Mouse (Mus musculus) hindbrain, postnatal 0 days (tissue): ENCODE results near the gene Tpm1. TPM values are rescaled to one million over a fixed set of nuclear protein-coding genes. Genes with fewer than 3 reads are reported as not detected.

Source experiments
- ATAC-seq: fragments of 200-750 bp; cut with Nextera tagmentation; 2 replicates; pipeline ENCODE4 v1.8.0; 2017; ENCODE audit warnings: mild to moderate bottlenecking, moderate TSS enrichment, moderate library complexity
- DNase-seq: peaks from one replicate; pipeline ENCODE4 v3.0.0-alpha.2; 2015; ENCODE audit warnings: low spot score
- H3K27ac ChIP-seq: fragments of 300-500 bp; sonication (generic); 2 replicates; pipeline ENCODE4 v1.5.1; 2014; ENCODE audit warnings: mild to moderate bottlenecking
- H3K27me3 ChIP-seq: fragments of 300-500 bp; sonication (generic); 2 replicates; pipeline ENCODE4 v1.6.1; 2014; ENCODE audit warnings: low read length, mixed read lengths; ENCODE audit not compliant: insufficient read depth
- H3K36me3 ChIP-seq: fragments of 300-500 bp; sonication (generic); 2 replicates; pipeline ENCODE4 v1.6.1; 2014; ENCODE audit warnings: low read length, mixed read lengths; ENCODE audit not compliant: insufficient read depth
- H3K4me1 ChIP-seq: fragments of 300-500 bp; sonication (generic); 2 replicates; pipeline ENCODE4 v1.6.1; 2014; ENCODE audit warnings: antibody characterized with exemption, low read length, mixed read lengths; ENCODE audit not compliant: insufficient read depth
- H3K4me2 ChIP-seq: fragments of 300-500 bp; sonication (generic); 2 replicates; pipeline ENCODE4 v1.6.1; 2014; ENCODE audit warnings: low read depth, mild to moderate bottlenecking, low read length, moderate library complexity, mixed read lengths
- H3K4me3 ChIP-seq: fragments of 300-500 bp; sonication (generic); 2 replicates; pipeline ENCODE4 v1.5.1; 2014; ENCODE audit warnings: low read length
- H3K9ac ChIP-seq: fragments of 300-500 bp; sonication (generic); replicated peaks from 2 replicates; pipeline ENCODE4 v1.6.1; 2014; ENCODE audit warnings: mild to moderate bottlenecking, low read length, moderate library complexity, mixed read lengths
- H3K9me3 ChIP-seq: fragments of 300-500 bp; sonication (generic); 2 replicates; pipeline ENCODE4 v1.6.1; 2016; ENCODE audit warnings: low read length, mixed read lengths
- CTCF ChIP-seq: IDR thresholded peaks from 2 replicates; pipeline ENCODE4 v1.5.1; 2016; ENCODE audit warnings: antibody characterized with exemption, control low read depth, low read depth
- WGBS: fragments of 180-500 bp; shearing (Covaris S2); extraction: QIAGEN DNeasy Blood & Tissue Kit; methylation state at CpG from one replicate; pipeline ENCODE4 v1.1.7; 2014; 5-methylcytosine and 5-hydroxymethylcytosine counted together
- polyA plus RNA-seq: library from polyadenylated mRNA; unstranded; fragments of >200 nt; fragmentation: Nextera tagmentation; extraction: Ambion mirVana; gene quantifications from 2 replicates; pipeline ENCODE4 v1.2.1, GENCODE M21; 2015
- total RNA-seq: library from RNA; depleted of rRNA; stranded (reverse); fragments of >200 nt; gene quantifications from 2 replicates; pipeline ENCODE4 v1.2.3, GENCODE M21; 2014

Gene Tpm1
- total and polyA plus RNA-seq, 2 experiments from 2014 or later, result 98.8 to 177 TPM

DNA sequence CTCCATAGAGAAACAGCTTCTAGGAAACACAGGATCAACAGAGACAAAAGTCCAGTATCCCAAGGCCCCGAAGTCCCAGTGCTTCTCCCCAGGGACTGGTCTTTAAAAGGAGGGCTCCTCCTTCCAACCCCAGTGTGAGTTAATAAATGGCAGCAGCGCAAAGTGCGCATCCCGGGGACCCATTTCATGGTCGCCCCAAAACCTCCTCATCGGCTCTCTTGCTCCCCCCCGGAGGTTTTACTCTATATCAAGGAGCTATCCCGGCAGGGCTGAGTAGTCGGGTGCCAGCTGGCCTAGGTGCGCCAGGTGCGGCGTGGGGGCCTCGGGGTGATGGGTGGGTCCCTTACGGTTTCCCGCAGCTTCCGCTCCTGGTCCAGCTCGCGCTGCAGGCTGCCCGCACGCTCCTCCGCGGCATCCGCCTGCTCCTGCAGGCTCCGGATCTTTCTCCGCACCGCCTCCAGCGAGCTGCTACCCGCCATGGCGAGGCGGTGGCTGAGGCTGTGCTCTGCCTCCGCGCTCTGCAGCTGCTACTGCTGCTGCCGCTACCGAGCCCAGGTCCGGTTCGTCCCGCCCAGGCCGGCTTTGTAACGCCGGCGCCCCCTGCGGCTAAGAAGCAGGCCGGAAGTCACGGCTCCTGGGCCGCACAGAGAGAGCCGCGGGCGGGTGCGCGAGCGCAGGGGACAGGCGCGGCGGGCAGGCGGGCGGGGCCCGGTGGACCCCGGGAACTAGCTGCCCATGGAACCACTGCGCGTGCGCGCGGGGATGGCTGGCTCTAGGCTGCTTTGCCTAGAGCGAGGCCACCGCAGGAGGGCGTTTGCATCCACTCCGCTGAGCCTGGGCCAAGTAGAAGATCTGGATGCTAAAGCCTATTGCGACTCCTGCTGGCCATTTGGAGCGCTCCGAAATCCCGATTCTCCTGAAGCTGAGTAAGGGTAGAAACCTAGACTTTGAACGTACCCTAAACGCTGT, 5.7 kb downstream of the Tpm1 start:
- H3K27me3 ChIP-seq, result no peaks in the 10 kb centered on the region
- H3K4me1 ChIP-seq, result peaks cover 49% of the 10 kb centered on the region; the same call in 1 of the 2 replicates
- peak overlapping the region; percentile 76 for H3K4me3 ChIP-seq
- under 1% methylated on average over 73 of the region's 73 CpGs for WGBS
- H3K4me2 ChIP-seq, result peak overlapping the region; percentile 56
- H3K27ac ChIP-seq, result peak overlapping the region; percentile 92
- H3K36me3 ChIP-seq, result no peaks in the 10 kb centered on the region
- ATAC-seq (peak; percentile 97), DNase-seq (peak; percentile 100)
- no peaks in the 10 kb centered on the region for H3K9me3 ChIP-seq
- TF ChIP-seq CTCF, result peak; percentile 94
- H3K9ac ChIP-seq, result peak overlapping the region; percentile 90

DNA sequence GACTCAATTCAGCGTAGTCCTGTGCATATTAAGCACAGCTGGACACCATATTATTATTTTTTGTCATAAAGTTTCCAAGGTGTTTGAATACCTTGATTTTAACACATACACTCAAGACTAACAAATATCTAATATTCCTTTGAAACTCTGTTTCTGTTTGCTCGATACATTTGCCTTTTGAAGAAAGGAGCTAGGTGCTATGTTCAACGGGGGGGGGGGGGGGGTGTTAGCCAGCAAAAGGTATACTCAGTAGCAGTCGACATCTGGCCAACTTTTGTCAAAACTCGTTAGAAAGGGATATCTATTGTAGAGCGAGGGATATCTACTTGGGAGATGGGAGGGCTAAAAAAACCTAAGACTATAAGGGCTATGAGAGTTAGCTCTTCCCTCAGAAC, 6.4 kb downstream of the Tpm1 start:
- H3K4me2 ChIP-seq, result peak overlapping the region; percentile 56
- H3K4me3 ChIP-seq, result peak overlapping the region; percentile 76
- no peak for ATAC-seq
- WGBS, result 17% methylated on average over 6 of the region's 6 CpGs
- no peaks in the 10 kb centered on the region for H3K36me3 ChIP-seq
- H3K9me3 ChIP-seq, result no peaks in the 10 kb centered on the region
- peak overlapping the region; percentile 90; the same call in 1 of the 2 replicates for H3K9ac ChIP-seq
- TF ChIP-seq CTCF, result no peak
- no peaks in the 10 kb centered on the region for H3K27me3 ChIP-seq
- DNase-seq, result no peak
- H3K4me1 ChIP-seq, result peaks cover 44% of the 10 kb centered on the region; the same call in 1 of the 2 replicates
- peak overlapping the region; percentile 92; the same call in 1 of the 2 replicates for H3K27ac ChIP-seq

DNA sequence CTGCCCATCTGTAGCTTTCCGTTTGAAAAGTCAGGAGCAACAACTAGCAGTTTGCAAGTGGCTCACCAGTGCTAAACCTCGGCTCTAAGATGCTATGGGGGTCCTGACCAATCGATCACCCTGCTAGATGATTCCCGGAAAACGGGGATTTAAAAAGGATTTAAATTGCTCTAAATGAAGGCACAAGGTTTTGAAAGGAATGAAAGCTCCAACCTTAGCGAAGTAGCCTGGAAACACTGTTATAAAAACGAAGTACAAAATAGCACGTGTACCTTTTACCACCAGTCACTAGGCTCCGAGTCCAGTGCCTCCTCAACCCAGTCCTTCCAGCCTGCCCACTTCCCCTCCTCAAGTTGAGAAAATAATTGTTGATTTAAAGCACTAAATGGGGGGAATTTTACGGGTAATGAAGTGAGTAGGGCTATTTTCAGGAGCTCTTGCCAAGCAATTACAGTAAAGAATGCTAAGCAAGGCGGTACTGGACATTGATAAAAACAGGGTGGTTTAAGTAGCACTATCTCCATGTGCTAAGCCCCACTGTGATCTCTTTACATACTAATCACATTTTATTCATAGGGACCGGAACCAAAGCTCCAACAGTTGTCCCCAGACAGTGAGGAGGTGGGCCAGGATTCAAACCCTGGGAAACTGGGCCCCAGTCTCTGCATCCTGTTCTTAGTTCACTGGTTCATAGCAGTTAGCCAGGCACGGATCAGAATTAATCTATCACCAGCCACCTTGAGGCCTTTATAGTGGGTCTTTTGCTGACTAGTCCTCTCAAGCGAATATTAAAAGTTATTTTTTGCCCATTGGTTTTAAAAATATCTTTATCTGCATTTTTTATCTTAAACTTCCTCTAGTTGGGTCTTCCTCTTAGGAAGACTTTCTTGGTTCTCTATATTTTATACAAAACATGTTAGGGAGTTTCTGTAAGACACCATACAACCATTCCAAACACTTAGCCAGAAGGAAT, 7.1 kb downstream of the Tpm1 start:
- ATAC-seq (no peak), DNase-seq (no peak)
- no peaks in the 10 kb centered on the region for H3K36me3 ChIP-seq
- peak overlapping the region; percentile 56 for H3K4me2 ChIP-seq
- 46% methylated on average over 14 of the region's 14 CpGs for WGBS
- H3K9ac ChIP-seq, result peak overlapping the region; percentile 31; the same call in 1 of the 2 replicates
- H3K27me3 ChIP-seq, result no peaks in the 10 kb centered on the region
- peak overlapping the region; percentile 76 for H3K4me3 ChIP-seq
- TF ChIP-seq CTCF, result no peak
- H3K9me3 ChIP-seq, result no peaks in the 10 kb centered on the region
- H3K27ac ChIP-seq, result no peak overlapping the region
- H3K4me1 ChIP-seq, result peaks cover 37% of the 10 kb centered on the region; the same call in 1 of the 2 replicates

DNA sequence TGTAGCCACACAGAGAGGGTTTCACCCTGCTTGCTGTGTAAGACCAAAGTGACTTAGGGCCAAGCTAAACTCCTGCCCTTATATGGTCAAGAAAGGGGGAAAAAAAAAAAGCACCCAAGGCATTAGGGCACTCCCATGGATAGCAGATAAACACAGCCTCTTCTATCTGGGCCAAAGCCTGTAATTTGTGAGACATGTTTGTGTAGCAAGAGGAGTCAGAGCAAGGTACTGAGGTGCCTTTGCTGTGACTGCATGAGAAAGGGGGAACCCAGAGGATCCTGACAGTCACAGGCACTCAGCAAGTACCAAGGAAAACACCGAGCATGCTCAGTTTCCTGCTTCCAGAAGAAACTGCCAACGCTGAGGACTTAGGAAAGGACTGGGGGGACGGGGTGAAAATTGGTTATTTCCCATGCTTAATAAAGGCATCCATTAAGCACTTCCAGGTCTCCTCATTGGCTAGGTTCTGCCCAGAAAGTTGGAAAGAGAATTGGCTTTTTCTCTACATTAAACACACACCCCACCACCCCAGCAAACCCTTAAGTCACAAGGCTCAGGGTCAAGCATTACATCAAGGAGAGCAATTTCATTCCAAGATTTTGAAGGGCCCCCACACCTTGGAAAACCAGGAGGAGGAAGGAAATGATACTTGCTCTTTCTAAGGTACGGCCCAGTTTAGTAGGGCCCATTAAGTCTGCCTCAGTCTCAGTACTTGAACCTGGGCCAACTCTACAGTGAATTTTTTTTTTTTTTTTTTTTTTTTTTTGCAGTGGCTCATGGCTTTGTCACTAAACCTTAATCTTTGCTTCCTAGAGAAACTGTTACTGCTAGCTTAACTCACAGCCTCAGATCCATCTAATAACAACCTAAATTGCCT, 8.0 kb downstream of the Tpm1 start:
- Histone ChIP-seq H3K27ac (no peak overlapping the region), H3K9ac (no peak overlapping the region; the same call in 1 of the 2 replicates), H3K36me3 (peaks cover under 1% of the 10 kb centered on the region; the same call in 1 of the 2 replicates), H3K4me2 (peak overlapping the region; percentile 56), H3K4me3 (no peak overlapping the region), H3K9me3 (no peaks in the 10 kb centered on the region), H3K27me3 (no peaks in the 10 kb centered on the region), H3K4me1 (peaks cover 35% of the 10 kb centered on the region; the same call in 1 of the 2 replicates)
- 51% methylated on average over 4 of the region's 4 CpGs for WGBS
- DNase-seq, result peak; percentile 22
- ATAC-seq, result no peak
- no peak for TF ChIP-seq CTCF

DNA sequence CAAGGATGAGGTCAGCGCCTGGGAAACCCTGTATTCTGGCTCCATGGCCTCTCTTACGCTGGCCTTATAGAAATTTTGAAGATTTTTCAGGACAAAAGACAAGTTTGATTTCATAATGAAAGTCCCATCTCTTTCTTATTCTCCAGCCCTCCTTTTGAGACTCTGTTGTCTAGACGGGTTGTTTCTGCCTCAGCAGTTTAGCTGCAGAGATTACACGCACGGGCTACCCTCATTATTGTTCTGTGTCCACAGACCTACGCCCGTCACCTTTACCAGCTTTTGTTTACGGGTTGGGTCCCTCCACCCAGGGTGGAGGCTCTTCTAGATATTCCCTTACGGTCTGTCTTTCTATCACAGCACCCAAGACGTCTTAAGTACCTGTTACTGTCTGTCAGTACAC, 9.3 kb downstream of the Tpm1 start:
- Histone ChIP-seq H3K9me3 (no peaks in the 10 kb centered on the region), H3K4me2 (peak overlapping the region; percentile 56), H3K27ac (no peak overlapping the region), H3K4me1 (peaks cover 35% of the 10 kb centered on the region; the same call in 1 of the 2 replicates), H3K27me3 (no peaks in the 10 kb centered on the region), H3K9ac (no peak overlapping the region), H3K36me3 (peaks cover 14% of the 10 kb centered on the region), H3K4me3 (no peak overlapping the region)
- DNase-seq (no peak), ATAC-seq (no peak)
- 39% methylated on average over 10 of the region's 10 CpGs for WGBS
- no peak for TF ChIP-seq CTCF

DNA sequence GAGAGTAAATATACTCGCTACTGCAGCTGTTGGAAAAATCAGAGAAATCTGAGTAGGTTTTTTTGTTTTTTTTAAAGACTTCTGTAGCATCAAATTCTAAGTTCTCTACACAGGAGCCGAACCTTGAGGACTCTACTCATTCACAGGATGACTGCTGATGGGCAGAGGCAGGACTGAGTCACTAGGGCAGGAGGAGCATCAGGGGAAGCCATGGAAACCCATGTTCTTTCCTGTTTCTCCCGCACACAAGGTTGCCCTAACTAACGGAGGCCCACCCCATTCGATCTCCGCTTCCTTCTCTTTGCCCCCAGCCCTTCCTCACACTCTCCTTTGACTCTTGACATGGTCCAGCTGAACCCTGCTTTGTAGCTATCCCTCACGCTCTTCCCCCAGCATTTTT, 10.5 kb downstream of the Tpm1 start:
- Histone ChIP-seq H3K27me3 (no peaks in the 10 kb centered on the region), H3K9ac (no peak overlapping the region), H3K4me3 (no peak overlapping the region), H3K9me3 (no peaks in the 10 kb centered on the region), H3K36me3 (peaks cover 26% of the 10 kb centered on the region), H3K27ac (no peak overlapping the region), H3K4me1 (peaks cover 35% of the 10 kb centered on the region; the same call in 1 of the 2 replicates), H3K4me2 (no peak overlapping the region)
- no peak for ATAC-seq
- DNase-seq, result no peak
- TF ChIP-seq CTCF, result no peak
- 90% methylated on average over 7 of the region's 7 CpGs for WGBS
